Mouse (Mus musculus) liver, embryonic 14.5 days (tissue): Measurements from ENCODE around the gene Cfap44.

Source experiments
- CTCF ChIP-seq: IDR thresholded peaks from 2 replicates; pipeline ENCODE4 v1.5.1; 2016; ENCODE audit warnings: antibody characterized with exemption, low read depth, control low read depth
- EP300 ChIP-seq: IDR thresholded peaks from 2 replicates; pipeline ENCODE4 v1.6.1; 2016; ENCODE audit warnings: antibody characterized with exemption, low read depth

- TF ChIP-seq CTCF (no peak), EP300 (no peak)
These were observed 112.7 kb downstream of the Cfap44 start for GRCm38 (mm10) chr16:44507027-44507929.
